Mouse (Mus musculus): ENCODE data around the gene Med20.

Med20 gene

GRCm38 (mm10) chr17:47610849-47611660 is at the start of gene Med20, which contains the start of the genes Bysl and Gm20517:
Med20 (plus strand) TSS chr17:47611582.
Bysl (minus strand) TSS chr17:47611492.
Gm20517 (plus strand) TSS chr17:47611589.
- peak; percentile 92 for DNase-seq (ENCODE audit: low spot score)

DNA sequence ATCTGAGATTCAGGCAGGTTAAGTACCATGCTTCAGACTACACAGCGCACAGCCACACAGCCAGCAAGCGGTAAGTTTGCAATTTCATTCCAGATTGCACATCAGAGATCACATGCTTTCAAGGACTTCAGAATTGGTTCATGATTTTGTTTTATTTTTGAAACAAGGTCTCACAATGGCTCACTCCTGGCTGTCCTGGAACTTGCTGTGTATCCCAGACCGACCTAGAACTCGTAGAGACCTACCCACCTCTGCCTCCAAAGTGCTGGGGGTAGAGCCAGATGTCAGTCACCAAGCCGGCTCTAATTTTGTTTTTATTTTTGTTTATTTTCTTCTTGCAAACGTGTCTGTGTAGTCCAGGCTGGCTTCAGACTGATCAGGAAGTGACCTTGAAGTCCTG is 48.5 kb upstream of the Med20 start:
- DNase-seq (ENCODE audit: low spot score): no peak

DNA sequence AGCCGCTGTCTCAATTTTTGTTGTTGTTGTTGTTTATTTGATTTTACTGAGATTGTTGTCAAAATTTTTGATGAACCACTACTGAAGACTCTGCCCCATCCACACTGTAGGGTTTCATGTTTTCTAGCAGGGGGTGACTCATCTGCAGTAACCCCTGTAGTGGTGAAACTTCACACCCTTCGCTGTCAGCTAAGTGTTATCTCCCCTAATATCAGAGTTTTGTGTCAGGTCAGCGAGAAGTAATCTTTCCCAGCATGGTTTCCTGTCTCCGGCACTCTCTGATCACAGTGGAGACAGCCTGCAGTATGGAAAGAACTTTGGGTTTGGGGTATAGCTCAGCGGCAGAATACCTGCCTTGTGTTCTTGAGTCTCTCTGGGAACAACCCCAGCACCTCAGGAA is 46.8 kb upstream of the Med20 start:
- DNase-seq (ENCODE audit: low spot score): no peak

- DNase-seq (ENCODE audit: low spot score): no peak
These were observed 45.2 kb upstream of the Med20 start for GRCm38 (mm10) chr17:47566133-47566532.

GRCm38 (mm10) chr17:47567271-47567670 is 44.1 kb upstream of the Med20 start:
- DNase-seq (ENCODE audit: low spot score): no peak

DNA sequence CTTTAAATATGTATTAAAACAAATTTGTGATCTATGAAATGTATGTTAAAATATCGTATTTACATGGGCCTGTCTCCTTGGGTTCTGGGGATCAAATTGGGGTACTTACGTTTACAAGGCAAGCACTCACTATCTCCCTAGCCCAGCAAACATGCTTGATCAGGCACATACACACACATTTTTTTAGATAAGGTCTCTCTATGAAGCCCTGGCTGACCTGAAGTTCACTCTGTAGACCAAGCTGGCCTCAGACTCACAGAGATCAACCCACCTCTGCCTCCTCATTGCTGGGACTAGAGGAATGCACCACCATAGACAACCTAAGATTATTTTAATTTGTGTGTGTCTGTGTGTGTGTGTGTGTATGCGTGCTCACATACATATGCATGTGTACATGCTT is 43.0 kb upstream of the Med20 start:
- no peak for DNase-seq (ENCODE audit: low spot score)

DNA sequence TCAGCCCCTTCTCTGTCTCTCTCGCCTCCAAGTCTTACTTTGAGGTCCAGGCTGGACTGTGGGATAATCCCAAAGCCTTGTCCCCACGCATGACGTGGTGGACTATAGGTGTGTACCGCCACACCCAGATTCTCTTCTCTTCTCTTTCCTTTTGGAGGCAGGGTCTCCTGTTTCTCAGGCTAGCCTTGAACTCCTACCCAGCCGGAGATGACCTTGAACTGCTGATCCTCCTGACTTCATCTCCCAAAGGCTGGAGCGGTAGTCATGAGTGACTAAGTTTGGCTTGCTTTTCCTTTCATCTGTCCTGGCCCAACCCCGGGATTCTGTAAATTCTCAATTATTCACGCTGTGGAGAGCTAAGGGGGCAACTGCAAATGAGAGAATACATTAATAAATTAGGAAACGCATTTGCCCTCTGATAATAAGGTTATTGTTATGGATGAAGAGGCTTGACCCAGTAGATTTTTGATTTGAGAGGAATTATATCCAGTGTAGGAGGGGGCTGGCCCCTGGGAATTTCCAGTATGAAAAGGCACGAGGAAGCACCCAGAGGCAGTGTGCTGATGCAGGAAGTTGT is 42.3 kb upstream of the Med20 start:
- DNase-seq (ENCODE audit: low spot score): no peak

DNA sequence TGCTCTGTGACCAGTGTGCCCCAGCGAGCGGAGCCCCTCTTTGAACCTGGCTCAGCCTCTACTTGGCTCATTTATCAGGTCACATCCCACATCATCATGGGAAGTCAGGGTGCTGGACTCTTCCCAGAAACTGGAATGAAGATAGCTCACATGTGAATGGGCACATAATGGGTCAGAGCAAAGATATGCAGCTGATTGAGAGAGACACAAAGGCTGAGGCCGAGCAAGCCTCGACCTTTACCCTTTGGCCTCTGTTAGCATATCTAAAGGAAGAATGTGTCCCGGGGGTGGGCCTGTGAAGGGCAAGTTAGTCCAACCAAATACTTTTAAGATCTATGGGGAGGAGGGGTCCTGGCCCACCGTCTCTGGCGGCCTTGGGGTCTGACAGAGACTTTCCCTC is 39.8 kb upstream of the Med20 start:
- DNase-seq (ENCODE audit: low spot score): no peak

GRCm38 (mm10) chr17:47572436-47572835 is 38.9 kb upstream of the Med20 start:
- DNase-seq (ENCODE audit: low spot score): no peak

GRCm38 (mm10) chr17:47574028-47574427 is 37.4 kb upstream of the Med20 start:
- no peak for DNase-seq (ENCODE audit: low spot score)

- DNase-seq (ENCODE audit: low spot score): no peak
These were observed 36.6 kb upstream of the Med20 start for GRCm38 (mm10) chr17:47574830-47575229.

DNA sequence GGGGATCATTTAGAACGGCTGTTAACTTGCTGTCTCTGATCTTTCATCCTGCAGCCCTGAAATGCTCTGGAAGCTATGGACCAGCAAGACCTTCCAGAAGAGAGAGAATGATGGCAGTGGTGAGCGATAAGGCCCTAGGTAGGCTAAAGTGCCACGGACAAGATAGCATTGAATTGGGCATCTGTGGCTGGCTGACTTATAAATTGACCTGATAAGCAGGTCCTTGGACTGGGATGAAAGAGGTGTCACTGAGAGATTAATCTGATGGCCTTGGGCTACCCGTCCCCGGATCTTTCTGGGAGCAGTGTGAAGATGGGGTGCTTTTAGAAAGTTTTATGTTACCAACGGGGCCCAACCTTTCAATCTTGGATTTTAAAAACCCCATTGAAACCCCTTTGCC is 32.7 kb upstream of the Med20 start:
- no peak for DNase-seq (ENCODE audit: low spot score)

GRCm38 (mm10) chr17:47580962-47581361 is 30.4 kb upstream of the Med20 start:
- no peak for DNase-seq (ENCODE audit: low spot score)

DNA sequence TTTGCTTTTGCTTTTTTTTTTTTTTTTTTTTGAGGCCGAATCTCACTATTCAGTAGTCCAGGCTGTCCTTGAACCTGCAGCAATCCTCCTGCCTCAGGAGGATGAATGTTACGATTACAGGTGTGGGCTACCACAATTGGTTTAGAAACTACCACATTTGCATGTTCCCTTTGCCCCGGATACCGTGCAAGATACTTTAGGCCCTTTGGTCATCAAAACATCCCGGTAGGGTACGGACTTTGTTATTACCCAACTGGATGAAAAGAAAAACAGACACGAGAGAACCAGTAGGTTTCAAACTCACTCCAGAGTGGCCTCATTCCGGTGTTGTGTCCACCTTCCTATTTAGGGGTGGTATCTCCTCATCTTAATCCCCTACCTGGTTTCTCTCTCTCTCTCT is 22.9 kb upstream of the Med20 start:
- no peak for DNase-seq (ENCODE audit: low spot score)

GRCm38 (mm10) chr17:47591073-47591472 is 20.3 kb upstream of the Med20 start:
- DNase-seq (ENCODE audit: low spot score): no peak

DNA sequence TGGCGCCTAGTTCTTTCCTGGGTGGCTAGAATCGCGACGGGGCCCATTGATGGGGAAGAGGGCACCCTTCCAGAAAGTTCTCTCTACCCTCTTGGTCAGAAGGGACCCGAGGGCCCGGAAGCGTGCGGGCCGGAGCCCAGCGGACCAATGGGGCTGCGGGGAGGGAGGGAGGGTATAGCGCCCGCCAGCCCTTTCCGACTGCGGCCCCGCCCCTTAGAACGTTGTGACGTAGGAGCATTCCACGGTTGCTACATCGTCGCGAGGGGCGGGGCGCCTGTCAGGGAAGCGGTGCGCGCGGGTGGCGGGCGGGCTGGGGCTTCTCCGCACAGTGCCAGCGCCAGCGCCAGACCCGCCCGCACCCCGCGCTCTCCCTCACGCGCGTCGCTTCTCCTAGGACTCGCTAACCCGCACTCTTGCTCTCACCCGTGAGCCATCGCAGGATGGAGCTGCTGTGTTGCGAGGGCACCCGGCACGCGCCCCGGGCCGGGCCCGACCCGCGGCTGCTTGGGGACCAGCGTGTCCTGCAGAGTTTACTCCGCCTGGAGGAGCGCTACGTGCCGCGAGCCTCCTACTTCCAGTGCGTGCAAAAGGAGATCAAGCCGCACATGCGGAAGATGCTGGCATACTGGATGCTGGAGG is 18.0 kb upstream of the Med20 start:
- peak; percentile 92 for DNase-seq (ENCODE audit: low spot score)

DNA sequence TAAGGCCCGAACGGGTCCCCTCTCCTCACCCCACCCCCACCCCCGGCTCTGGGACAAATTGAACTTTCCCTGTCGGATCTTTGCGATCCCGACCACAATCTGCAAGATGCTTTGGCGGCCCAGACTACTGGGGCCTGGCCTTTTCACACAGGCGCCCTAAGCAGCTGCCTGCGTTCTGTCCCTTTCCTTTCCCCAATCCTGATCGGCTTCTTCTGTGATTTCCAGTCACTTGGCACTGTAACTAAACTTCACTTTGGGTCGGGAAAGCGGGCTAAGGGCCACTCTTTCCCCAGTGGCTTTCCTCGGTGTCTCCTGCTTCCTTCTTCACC is 17.6 kb upstream of the Med20 start:
- no peak for DNase-seq (ENCODE audit: low spot score)

- DNase-seq (ENCODE audit: low spot score): no peak
These were observed 17.0 kb upstream of the Med20 start for GRCm38 (mm10) chr17:47594183-47594968.

GRCm38 (mm10) chr17:47594969-47595247 is 16.5 kb upstream of the Med20 start:
- DNase-seq (ENCODE audit: low spot score): no peak

GRCm38 (mm10) chr17:47595248-47596161 is 15.9 kb upstream of the Med20 start:
- no peak for DNase-seq (ENCODE audit: low spot score)

- no peak for DNase-seq (ENCODE audit: low spot score)
These were observed 15.1 kb upstream of the Med20 start for GRCm38 (mm10) chr17:47596162-47596838.

All from urinary bladder, postnatal 10 days (tissue).